Mouse (Mus musculus) hindbrain, embryonic 12.5 days (tissue): ENCODE measurements around the gene Grik3. TPM values are rescaled to one million over a fixed set of nuclear protein-coding genes. Genes with fewer than 3 reads are reported as not detected.

Source experiments
- ATAC-seq: fragments of 200-750 bp; cut with Nextera tagmentation; 2 replicates; pipeline ENCODE4 v1.8.0; 2017; ENCODE audit warnings: moderate TSS enrichment; ENCODE audit not compliant: low FRiP score
- H3K27ac ChIP-seq: fragments of 300-500 bp; sonication (generic); 2 replicates; pipeline ENCODE4 v1.5.1; 2016; ENCODE audit warnings: mild to moderate bottlenecking
- H3K27me3 ChIP-seq: fragments of 300-500 bp; sonication (generic); 2 replicates; pipeline ENCODE4 v1.6.1; 2016; ENCODE audit warnings: mild to moderate bottlenecking
- H3K36me3 ChIP-seq: fragments of 300-500 bp; sonication (generic); 2 replicates; pipeline ENCODE4 v1.6.1; 2016; ENCODE audit warnings: mild to moderate bottlenecking
- H3K4me1 ChIP-seq: fragments of 300-500 bp; sonication (generic); 2 replicates; pipeline ENCODE4 v1.6.1; 2016
- H3K4me2 ChIP-seq: fragments of 300-500 bp; sonication (generic); replicated peaks from 2 replicates; pipeline ENCODE4 v1.6.1; 2016; ENCODE audit warnings: mild to moderate bottlenecking
- H3K4me3 ChIP-seq: fragments of 300-500 bp; sonication (generic); 2 replicates; pipeline ENCODE4 v1.5.1; 2016; ENCODE audit warnings: mild to moderate bottlenecking
- H3K9ac ChIP-seq: fragments of 300-500 bp; sonication (generic); 2 replicates; pipeline ENCODE4 v1.6.1; 2016; ENCODE audit warnings: mild to moderate bottlenecking, moderate library complexity
- H3K9me3 ChIP-seq: fragments of 300-500 bp; sonication (generic); replicated peaks from 2 replicates; pipeline ENCODE4 v1.6.1; 2016; ENCODE audit warnings: mild to moderate bottlenecking
- whole genome bisulfite sequencing: fragments of 180-500 bp; shearing (Covaris S2); methylation state at CpG from one replicate; pipeline ENCODE4 v1.1.7; 2016; 5-methylcytosine and 5-hydroxymethylcytosine counted together
- polyA plus RNA-seq: library from polyadenylated mRNA; unstranded; fragments of >200 nt; fragmentation: Nextera tagmentation; extraction: Ambion mirVana; gene quantifications from 2 replicates; pipeline ENCODE4 v1.2.1, GENCODE M21; 2016

The Grik3 gene
- polyA plus RNA-seq, 1 experiment from 2014 or later: 3.8 TPM

- H3K27me3 ChIP-seq: 0 out of 2 replicates have a peak, but pooled peaks cover 3% of the 10 kb centered on the region
- H3K4me2 ChIP-seq: no peak overlapping the region
- ATAC-seq: no peak
- peaks cover 21% of the 10 kb centered on the region for H3K4me1 ChIP-seq
- no peak overlapping the region for H3K9ac ChIP-seq
- 84% methylated on average over 15 of the region's 15 CpGs for WGBS
- no peak overlapping the region for H3K4me3 ChIP-seq
- no peaks in the 10 kb centered on the region for H3K36me3 ChIP-seq
- H3K27ac ChIP-seq: no peak overlapping the region
- H3K9me3 ChIP-seq: no peaks in the 10 kb centered on the region
Measured at GRCm38 (mm10) chr4:125640921-125641663, 150.6 kb downstream of the Grik3 start.

GRCm38 (mm10) chr4:125644581-125645568 is 154.4 kb downstream of the Grik3 start:
- 65% methylated on average over 23 of the region's 23 CpGs for WGBS
- no peak overlapping the region for H3K4me2 ChIP-seq
- H3K4me1 ChIP-seq: peaks cover 6% of the 10 kb centered on the region; the same call in 1 of the 2 replicates
- no peak overlapping the region for H3K9ac ChIP-seq
- ATAC-seq: peak; percentile 18; the same call in 1 of the 2 replicates
- H3K27me3 ChIP-seq: peaks cover 11% of the 10 kb centered on the region
- no peak overlapping the region for H3K27ac ChIP-seq
- H3K4me3 ChIP-seq: no peak overlapping the region
- no peaks in the 10 kb centered on the region for H3K36me3 ChIP-seq
- no peaks in the 10 kb centered on the region for H3K9me3 ChIP-seq

- WGBS: 40% methylated on average over 24 of the region's 24 CpGs
- Histone ChIP-seq H3K9ac (no peak overlapping the region), H3K27me3 (peaks cover 15% of the 10 kb centered on the region), H3K4me2 (0 out of 2 replicates have a peak overlapping the region, but pooled peaks have one; percentile 1), H3K27ac (no peak overlapping the region), H3K9me3 (no peaks in the 10 kb centered on the region), H3K4me3 (no peak overlapping the region), H3K4me1 (peaks cover 19% of the 10 kb centered on the region), H3K36me3 (no peaks in the 10 kb centered on the region)
- ATAC-seq: peak; percentile 37; the same call in 1 of the 2 replicates
Measured at GRCm38 (mm10) chr4:125651676-125652246, 161.3 kb downstream of the Grik3 start.

GRCm38 (mm10) chr4:125656031-125656430 is 165.5 kb downstream of the Grik3 start:
- no peak overlapping the region for H3K4me2 ChIP-seq
- peaks cover 19% of the 10 kb centered on the region for H3K4me1 ChIP-seq
- no peaks in the 10 kb centered on the region for H3K9me3 ChIP-seq
- 0 out of 2 replicates have a peak, but pooled peaks cover 4% of the 10 kb centered on the region for H3K27me3 ChIP-seq
- WGBS: 73% methylated on average over 19 of the region's 19 CpGs
- H3K9ac ChIP-seq: no peak overlapping the region
- H3K36me3 ChIP-seq: no peaks in the 10 kb centered on the region
- H3K4me3 ChIP-seq: no peak overlapping the region
- peak overlapping the region; percentile 30 for H3K27ac ChIP-seq
- ATAC-seq: peak; percentile 54; the same call in 1 of the 2 replicates

GRCm38 (mm10) chr4:125658376-125658775 is 167.9 kb downstream of the Grik3 start:
- Histone ChIP-seq H3K36me3 (no peaks in the 10 kb centered on the region), H3K4me3 (no peak overlapping the region), H3K4me2 (no peak overlapping the region), H3K4me1 (peaks cover 15% of the 10 kb centered on the region), H3K9me3 (no peaks in the 10 kb centered on the region), H3K27ac (no peak overlapping the region), H3K27me3 (no peaks in the 10 kb centered on the region), H3K9ac (no peak overlapping the region)
- ATAC-seq: no peak
- 53% methylated on average over 8 of the region's 8 CpGs for WGBS

- no peak overlapping the region for H3K4me2 ChIP-seq
- H3K9me3 ChIP-seq: no peaks in the 10 kb centered on the region
- peaks cover 26% of the 10 kb centered on the region for H3K4me1 ChIP-seq
- H3K36me3 ChIP-seq: no peaks in the 10 kb centered on the region
- ATAC-seq: no peak
- no peak overlapping the region for H3K27ac ChIP-seq
- no peak overlapping the region for H3K9ac ChIP-seq
- H3K27me3 ChIP-seq: no peaks in the 10 kb centered on the region
- WGBS: 88% methylated on average over 6 of the region's 6 CpGs
- H3K4me3 ChIP-seq: no peak overlapping the region
Measured at GRCm38 (mm10) chr4:125661982-125662381, 171.5 kb downstream of the Grik3 start.

- 43% methylated on average over 8 of the region's 8 CpGs for WGBS
- Histone ChIP-seq H3K4me1 (peaks cover 26% of the 10 kb centered on the region), H3K36me3 (no peaks in the 10 kb centered on the region), H3K27ac (peak overlapping the region; percentile 72), H3K27me3 (no peaks in the 10 kb centered on the region), H3K4me2 (no peak overlapping the region), H3K9ac (no peak overlapping the region), H3K4me3 (no peak overlapping the region), H3K9me3 (no peaks in the 10 kb centered on the region)
- 0 out of 2 replicates have a peak, but pooled peaks have one; percentile 35 for ATAC-seq
Measured at GRCm38 (mm10) chr4:125663262-125663661, 172.8 kb downstream of the Grik3 start.

- Histone ChIP-seq H3K4me3 (no peak overlapping the region), H3K36me3 (0 out of 2 replicates have a peak, but pooled peaks cover 5% of the 10 kb centered on the region), H3K27ac (no peak overlapping the region), H3K9ac (no peak overlapping the region), H3K9me3 (no peaks in the 10 kb centered on the region), H3K4me1 (peaks cover 26% of the 10 kb centered on the region), H3K4me2 (no peak overlapping the region), H3K27me3 (no peaks in the 10 kb centered on the region)
- WGBS: 77% methylated on average over 5 of the region's 5 CpGs
- no peak for ATAC-seq
Measured at GRCm38 (mm10) chr4:125665955-125666354, 175.5 kb downstream of the Grik3 start.

- H3K27ac ChIP-seq: no peak overlapping the region
- 77% methylated on average over 13 of the region's 13 CpGs for WGBS
- H3K4me2 ChIP-seq: no peak overlapping the region
Measured at GRCm38 (mm10) chr4:125682007-125682406, 191.5 kb downstream of the Grik3 start.

GRCm38 (mm10) chr4:125687078-125687477 is 196.6 kb downstream of the Grik3 start:
- H3K27ac ChIP-seq: no peak overlapping the region
- H3K9ac ChIP-seq: no peak overlapping the region
- no peaks in the 10 kb centered on the region for H3K27me3 ChIP-seq
- H3K4me2 ChIP-seq: no peak overlapping the region
- WGBS: 59% methylated on average over 8 of the region's 8 CpGs
- H3K9me3 ChIP-seq: no peaks in the 10 kb centered on the region
- H3K4me1 ChIP-seq: no peaks in the 10 kb centered on the region
- peaks cover 17% of the 10 kb centered on the region for H3K36me3 ChIP-seq
- no peak for ATAC-seq
- no peak overlapping the region for H3K4me3 ChIP-seq

More at GRCm38 (mm10) chr4:125682007-125682406, 191.5 kb downstream of the Grik3 start:
- ATAC-seq: no peak
- Histone ChIP-seq H3K27me3 (no peaks in the 10 kb centered on the region), H3K36me3 (peaks cover 11% of the 10 kb centered on the region; the same call in 1 of the 2 replicates), H3K4me1 (no peaks in the 10 kb centered on the region), H3K9me3 (no peaks in the 10 kb centered on the region), H3K9ac (no peak overlapping the region), H3K4me3 (no peak overlapping the region)

- WGBS: 39% methylated on average over 6 of the region's 6 CpGs
- peak overlapping the region; percentile 62 for H3K27ac ChIP-seq
Measured at GRCm38 (mm10) chr4:125695431-125695830, 204.9 kb downstream of the Grik3 start.

More at GRCm38 (mm10) chr4:125695431-125695830, 204.9 kb downstream of the Grik3 start:
- Histone ChIP-seq H3K9me3 (no peaks in the 10 kb centered on the region), H3K4me1 (peaks cover 29% of the 10 kb centered on the region), H3K4me2 (peak overlapping the region; percentile 5; the same call in 1 of the 2 replicates), H3K36me3 (peaks cover 6% of the 10 kb centered on the region; the same call in 1 of the 2 replicates), H3K4me3 (no peak overlapping the region), H3K9ac (no peak overlapping the region), H3K27me3 (peaks cover 4% of the 10 kb centered on the region; the same call in 1 of the 2 replicates)
- no peak for ATAC-seq
